Mouse (Mus musculus) embryonic facial prominence, embryonic 14.5 days (tissue): ENCODE measurements at regions not wholly inside any gene's neighbourhood (a gene's known extent, or its start where the extent isn't known, plus 50 kb on each side); places are given as distances from the start of the nearest gene placed in this dataset.

Experiments
- ATAC-seq: fragments of 200-750 bp; cut with Nextera tagmentation; 2 replicates; pipeline ENCODE4 v1.8.0; 2017; ENCODE audit warnings: low read depth, moderate number of reproducible peaks, moderate TSS enrichment
- DNase-seq: peaks from one replicate; pipeline ENCODE4 v3.0.0-alpha.2; 2015; ENCODE audit warnings: low spot score
- H3K27ac ChIP-seq: fragments of 300-500 bp; sonication (generic); replicated peaks from 2 replicates; pipeline ENCODE4 v1.5.1; 2014; ENCODE audit warnings: low read depth, mild to moderate bottlenecking, low read length, moderate library complexity
- H3K27me3 ChIP-seq: fragments of 300-500 bp; sonication (generic); replicated peaks from 2 replicates; pipeline ENCODE4 v1.6.1; 2014; ENCODE audit warnings: low read length; ENCODE audit not compliant: control insufficient read depth, insufficient read depth
- H3K36me3 ChIP-seq: fragments of 300-500 bp; sonication (generic); 2 replicates; pipeline ENCODE4 v1.6.1; 2014; ENCODE audit warnings: low read length, mixed read lengths; ENCODE audit not compliant: control insufficient read depth, insufficient read depth
- H3K4me1 ChIP-seq: fragments of 300-500 bp; sonication (generic); 2 replicates; pipeline ENCODE4 v1.6.1; 2014; ENCODE audit warnings: antibody characterized with exemption, low read length; ENCODE audit not compliant: control insufficient read depth, insufficient read depth
- H3K4me2 ChIP-seq: fragments of 300-500 bp; sonication (generic); 2 replicates; pipeline ENCODE4 v1.6.1; 2014; ENCODE audit warnings: low read depth, mild to moderate bottlenecking, low read length, moderate library complexity, mixed read lengths
- H3K4me3 ChIP-seq: fragments of 300-500 bp; sonication (generic); 2 replicates; pipeline ENCODE4 v1.5.1; 2014; ENCODE audit warnings: low read depth, mild to moderate bottlenecking, low read length
- H3K9ac ChIP-seq: fragments of 300-500 bp; sonication (generic); 2 replicates; pipeline ENCODE4 v1.6.1; 2014; ENCODE audit warnings: low read depth, mild to moderate bottlenecking, low read length, moderate library complexity, mixed read lengths
- H3K9me3 ChIP-seq: fragments of 300-500 bp; sonication (generic); 2 replicates; pipeline ENCODE4 v1.6.1; 2016; ENCODE audit warnings: low read length; ENCODE audit not compliant: control insufficient read depth
- WGBS: fragments of 180-500 bp; shearing (Covaris S2); extraction: QIAGEN DNeasy Blood & Tissue Kit; methylation state at CpG from one replicate; pipeline ENCODE4 v1.1.7; 2014; 5-methylcytosine and 5-hydroxymethylcytosine counted together

DNA sequence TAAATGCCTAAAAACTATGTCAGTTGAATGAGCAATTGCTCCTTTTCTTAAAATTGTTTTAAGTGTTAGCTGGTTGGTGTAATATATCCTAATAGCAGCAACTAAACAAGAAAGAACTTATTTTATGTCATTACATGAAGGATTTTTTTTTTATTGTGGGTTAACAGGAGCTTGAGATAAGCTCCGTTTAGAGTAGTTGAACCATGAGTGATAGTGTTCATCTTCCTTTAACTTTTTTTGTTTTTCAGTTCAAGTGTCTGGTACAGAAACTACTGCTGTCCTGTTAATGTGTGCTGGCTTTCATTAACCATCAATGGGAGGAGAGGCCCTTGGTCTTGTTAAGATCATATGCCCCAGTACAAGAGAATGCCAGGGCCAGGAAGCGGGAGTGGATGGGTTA is 986.8 kb upstream of the Cdh10 start:
- Histone ChIP-seq H3K4me2 (no peak overlapping the region), H3K4me3 (no peak overlapping the region), H3K27ac (no peak overlapping the region), H3K9me3 (no peaks in the 10 kb centered on the region), H3K36me3 (no peaks in the 10 kb centered on the region), H3K4me1 (no peaks in the 10 kb centered on the region), H3K9ac (no peak overlapping the region), H3K27me3 (no peaks in the 10 kb centered on the region)
- ATAC-seq (no peak), DNase-seq (no peak)
- 89% methylated on average over 2 of the region's 2 CpGs for WGBS

DNA sequence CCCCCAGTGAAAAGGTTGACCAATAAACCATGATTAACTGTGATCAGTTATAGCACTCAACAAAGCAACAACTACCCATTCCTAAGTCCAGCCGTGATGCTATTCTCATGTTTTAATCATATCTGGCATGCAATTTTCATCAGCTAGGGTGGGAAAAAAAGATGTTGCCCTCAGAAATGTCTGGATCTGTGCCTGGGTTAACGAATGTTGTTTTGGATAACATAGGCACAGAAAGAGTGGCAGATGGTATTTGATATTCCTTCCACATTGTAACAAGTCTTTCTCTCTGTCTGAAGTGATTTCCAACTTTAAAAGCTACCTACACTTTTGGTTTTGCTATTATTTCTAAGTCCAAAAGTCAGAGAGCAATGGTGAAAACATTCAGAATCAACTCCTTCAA is 938.6 kb upstream of the Cdh10 start:
- Histone ChIP-seq H3K27me3 (no peaks in the 10 kb centered on the region), H3K36me3 (no peaks in the 10 kb centered on the region), H3K9me3 (no peaks in the 10 kb centered on the region), H3K4me2 (no peak overlapping the region), H3K9ac (no peak overlapping the region), H3K4me3 (no peak overlapping the region), H3K4me1 (no peaks in the 10 kb centered on the region), H3K27ac (no peak overlapping the region)
- DNase-seq, result no peak
- WGBS, result 88% methylated on average over 2 of the region's 2 CpGs
- ATAC-seq, result no peak

DNA sequence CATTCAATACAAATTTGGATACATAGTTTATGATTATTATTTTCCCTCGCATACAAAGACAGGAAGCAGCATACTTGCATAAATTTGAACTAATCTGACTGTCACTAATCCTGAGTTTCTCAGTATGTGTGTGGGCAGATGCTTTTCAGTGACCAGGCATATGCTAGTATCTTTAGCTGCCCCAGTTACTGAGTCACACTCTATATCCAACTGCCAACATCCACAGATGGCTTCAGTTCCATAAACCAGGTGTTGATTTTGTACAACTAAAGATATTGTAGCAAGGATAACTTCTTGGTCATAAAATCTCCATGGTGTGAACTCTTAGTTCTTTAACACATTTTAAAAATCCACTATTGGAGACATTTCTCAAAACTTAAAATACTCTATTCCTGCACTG is 929.4 kb upstream of the Cdh10 start:
- Histone ChIP-seq H3K4me1 (no peaks in the 10 kb centered on the region), H3K27ac (no peak overlapping the region), H3K4me3 (no peak overlapping the region), H3K4me2 (no peak overlapping the region), H3K36me3 (no peaks in the 10 kb centered on the region), H3K27me3 (no peaks in the 10 kb centered on the region), H3K9me3 (no peaks in the 10 kb centered on the region), H3K9ac (no peak overlapping the region)
- no peak for ATAC-seq
- WGBS, result 91% methylated on average over 1 of the region's 1 CpGs
- DNase-seq, result no peak

DNA sequence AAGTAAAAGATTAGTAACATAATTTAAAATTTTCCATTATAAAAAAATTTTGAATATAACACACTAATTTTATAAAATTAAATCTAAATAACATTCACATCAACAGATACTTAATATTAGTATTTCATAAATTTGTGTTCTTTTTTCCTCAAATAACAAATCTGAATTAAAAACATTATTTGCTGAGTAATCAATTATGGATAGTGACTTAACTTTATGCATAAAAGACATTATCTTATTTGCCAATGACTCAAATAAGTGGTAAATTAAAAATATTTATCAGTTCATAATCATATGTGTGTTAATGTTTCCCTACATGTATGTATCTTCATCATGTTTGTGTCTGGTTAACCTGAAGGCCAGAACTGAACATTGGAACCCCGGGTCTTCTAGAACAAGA is 918.7 kb upstream of the Cdh10 start:
- no peak overlapping the region for H3K9ac ChIP-seq
- no peaks in the 10 kb centered on the region for H3K4me1 ChIP-seq
- WGBS, result 88% methylated on average over 1 of the region's 1 CpGs
- ATAC-seq, result no peak
- H3K36me3 ChIP-seq, result no peaks in the 10 kb centered on the region
- no peak overlapping the region for H3K4me3 ChIP-seq
- H3K27me3 ChIP-seq, result no peaks in the 10 kb centered on the region
- no peak overlapping the region for H3K4me2 ChIP-seq
- no peak overlapping the region for H3K27ac ChIP-seq
- H3K9me3 ChIP-seq, result no peaks in the 10 kb centered on the region
- no peak for DNase-seq

DNA sequence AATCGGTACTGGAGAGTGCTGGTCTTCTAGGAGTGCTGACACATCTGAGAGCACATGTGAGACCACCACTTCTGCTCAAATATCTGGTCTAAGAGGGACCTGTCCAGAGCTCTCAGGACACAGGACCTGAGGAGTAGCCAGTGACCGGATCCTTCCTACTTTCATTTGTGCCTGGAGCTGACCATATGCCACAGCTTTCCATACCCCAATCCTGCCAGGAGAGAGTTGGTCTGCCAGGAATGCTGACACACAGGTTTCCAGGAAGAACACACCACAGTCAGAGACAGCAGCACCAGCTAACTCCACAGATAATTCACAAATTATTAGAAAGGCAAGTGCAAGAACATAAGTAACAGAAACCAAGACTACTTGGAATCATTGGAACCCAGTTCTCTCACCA is 906.5 kb upstream of the Cdh10 start:
- no peak for ATAC-seq
- WGBS, result 81% methylated on average over 2 of the region's 2 CpGs

DNA sequence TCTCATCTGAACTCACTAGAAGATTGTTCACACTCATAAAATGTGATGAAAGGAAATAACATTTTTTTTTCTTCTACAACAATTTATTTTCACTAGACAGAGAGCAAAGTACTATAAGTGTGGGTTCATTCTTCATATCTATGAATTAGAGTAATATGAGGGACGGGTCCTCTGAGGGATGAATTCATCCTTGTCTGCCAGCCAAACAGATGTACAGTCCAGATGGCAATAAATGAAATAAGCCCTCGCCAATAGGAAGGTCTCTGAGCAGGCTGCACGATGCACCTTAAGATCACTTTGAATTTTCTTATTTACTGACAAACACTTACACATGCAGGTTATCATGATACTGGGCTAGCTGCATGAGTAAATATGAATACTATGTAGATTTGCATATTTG is 886.2 kb upstream of the Cdh10 start:
- ATAC-seq (no peak), DNase-seq (no peak)
- Histone ChIP-seq H3K9me3 (no peaks in the 10 kb centered on the region), H3K4me3 (no peak overlapping the region), H3K36me3 (no peaks in the 10 kb centered on the region), H3K27me3 (no peaks in the 10 kb centered on the region), H3K9ac (no peak overlapping the region), H3K4me1 (no peaks in the 10 kb centered on the region), H3K4me2 (no peak overlapping the region), H3K27ac (no peak overlapping the region)
- WGBS, result 71% methylated on average over 3 of the region's 3 CpGs

More for the DNA sequence above, 906.5 kb upstream of the Cdh10 start:
- no peak overlapping the region for H3K9ac ChIP-seq
- H3K9me3 ChIP-seq, result no peaks in the 10 kb centered on the region
- no peaks in the 10 kb centered on the region for H3K4me1 ChIP-seq
- H3K36me3 ChIP-seq, result no peaks in the 10 kb centered on the region
- no peak overlapping the region for H3K4me3 ChIP-seq
- no peak for DNase-seq
- H3K4me2 ChIP-seq, result no peak overlapping the region
- no peak overlapping the region for H3K27ac ChIP-seq
- H3K27me3 ChIP-seq, result no peaks in the 10 kb centered on the region

DNA sequence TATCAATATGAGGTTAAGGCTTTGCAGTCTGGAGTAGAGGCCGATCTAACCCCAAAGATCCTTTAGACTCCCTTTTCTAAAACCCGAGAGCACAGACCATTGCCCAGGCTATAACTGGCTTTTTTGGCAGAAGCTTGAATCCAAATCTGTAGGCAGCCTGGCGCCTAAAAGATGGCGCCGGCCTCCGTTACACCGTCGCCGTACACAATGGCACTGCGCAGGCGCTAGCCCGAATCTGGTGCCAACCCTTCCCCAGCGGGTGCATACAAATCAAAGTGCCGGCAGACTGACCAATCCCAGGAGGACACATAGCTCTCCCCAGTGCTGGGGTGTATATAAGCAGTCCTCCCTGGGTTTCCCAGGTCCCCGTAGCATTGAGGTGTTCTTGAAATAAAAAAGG is 884.9 kb upstream of the Cdh10 start:
- H3K9ac ChIP-seq, result no peak overlapping the region
- H3K4me1 ChIP-seq, result no peaks in the 10 kb centered on the region
- H3K9me3 ChIP-seq, result no peaks in the 10 kb centered on the region
- no peak overlapping the region for H3K4me3 ChIP-seq
- H3K27ac ChIP-seq, result no peak overlapping the region
- ATAC-seq (no peak), DNase-seq (no peak)
- H3K36me3 ChIP-seq, result no peaks in the 10 kb centered on the region
- no peak overlapping the region for H3K4me2 ChIP-seq
- no peaks in the 10 kb centered on the region for H3K27me3 ChIP-seq
- WGBS, result 93% methylated on average over 15 of the region's 15 CpGs

DNA sequence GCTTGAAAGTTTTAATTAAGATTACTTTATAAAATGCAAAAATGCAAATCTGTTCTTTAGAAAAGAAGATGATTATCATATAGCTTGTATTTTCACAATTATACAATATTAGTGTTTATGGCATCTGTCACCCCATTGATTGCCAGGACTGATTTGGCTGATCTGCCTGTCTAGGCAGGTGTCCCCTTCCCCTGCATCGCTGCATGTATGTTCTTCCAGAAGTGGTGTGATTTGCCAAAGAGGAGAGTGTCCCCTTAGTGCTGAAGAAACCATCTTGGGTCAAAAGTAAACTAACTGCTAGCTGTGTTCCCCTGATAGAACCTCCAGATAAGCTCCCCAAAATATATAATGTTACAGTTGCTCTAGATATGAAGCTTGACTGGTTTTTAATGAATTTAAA is 883.3 kb upstream of the Cdh10 start:
- no peak for DNase-seq
- Histone ChIP-seq H3K27ac (no peak overlapping the region), H3K36me3 (no peaks in the 10 kb centered on the region), H3K4me2 (no peak overlapping the region), H3K4me3 (no peak overlapping the region), H3K4me1 (no peaks in the 10 kb centered on the region), H3K9ac (no peak overlapping the region), H3K27me3 (no peaks in the 10 kb centered on the region), H3K9me3 (no peaks in the 10 kb centered on the region)
- ATAC-seq, result no peak
- 91% methylated on average over 1 of the region's 1 CpGs for WGBS

DNA sequence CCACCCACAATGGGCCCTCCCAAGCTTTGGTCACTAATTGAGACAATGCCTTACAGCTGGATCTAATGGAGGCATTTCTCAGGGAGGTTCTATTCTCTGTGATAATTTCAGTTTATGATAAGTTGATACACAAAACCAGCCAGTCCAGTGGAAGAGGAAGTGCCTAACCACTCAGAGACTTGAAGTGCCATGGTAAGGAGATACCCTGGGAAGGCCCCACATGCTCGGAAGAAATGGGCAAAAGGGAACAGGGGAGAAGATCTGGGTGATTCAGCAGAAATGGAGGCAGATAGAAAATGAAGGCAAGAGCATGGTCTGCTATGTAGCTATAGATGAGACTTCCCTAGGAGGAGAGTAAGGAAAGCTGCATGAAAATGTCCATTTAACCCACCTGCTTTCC is 856.0 kb upstream of the Cdh10 start:
- no peaks in the 10 kb centered on the region for H3K27me3 ChIP-seq
- no peaks in the 10 kb centered on the region for H3K4me1 ChIP-seq
- ATAC-seq (no peak), DNase-seq (no peak)
- 48% methylated on average over 1 of the region's 1 CpGs for WGBS
- no peak overlapping the region for H3K27ac ChIP-seq
- H3K36me3 ChIP-seq, result no peaks in the 10 kb centered on the region
- no peak overlapping the region for H3K4me3 ChIP-seq
- no peak overlapping the region for H3K4me2 ChIP-seq
- no peak overlapping the region for H3K9ac ChIP-seq
- H3K9me3 ChIP-seq, result no peaks in the 10 kb centered on the region
